Mouse (Mus musculus): ENCODE measurements around the gene 1110059E24Rik. TPM values are rescaled to one million over a fixed set of nuclear protein-coding genes. Genes with fewer than 3 reads are reported as not detected.
"Not testable (repeated sequence)": the region's sequence is repeated elsewhere in the genome, so short reads cannot be mapped to it uniquely, and the experiment has no call there.

Gene 1110059E24Rik
- total RNA-seq, 2 experiments from 2014 or later = 31.6 to 36.4 TPM

DNA sequence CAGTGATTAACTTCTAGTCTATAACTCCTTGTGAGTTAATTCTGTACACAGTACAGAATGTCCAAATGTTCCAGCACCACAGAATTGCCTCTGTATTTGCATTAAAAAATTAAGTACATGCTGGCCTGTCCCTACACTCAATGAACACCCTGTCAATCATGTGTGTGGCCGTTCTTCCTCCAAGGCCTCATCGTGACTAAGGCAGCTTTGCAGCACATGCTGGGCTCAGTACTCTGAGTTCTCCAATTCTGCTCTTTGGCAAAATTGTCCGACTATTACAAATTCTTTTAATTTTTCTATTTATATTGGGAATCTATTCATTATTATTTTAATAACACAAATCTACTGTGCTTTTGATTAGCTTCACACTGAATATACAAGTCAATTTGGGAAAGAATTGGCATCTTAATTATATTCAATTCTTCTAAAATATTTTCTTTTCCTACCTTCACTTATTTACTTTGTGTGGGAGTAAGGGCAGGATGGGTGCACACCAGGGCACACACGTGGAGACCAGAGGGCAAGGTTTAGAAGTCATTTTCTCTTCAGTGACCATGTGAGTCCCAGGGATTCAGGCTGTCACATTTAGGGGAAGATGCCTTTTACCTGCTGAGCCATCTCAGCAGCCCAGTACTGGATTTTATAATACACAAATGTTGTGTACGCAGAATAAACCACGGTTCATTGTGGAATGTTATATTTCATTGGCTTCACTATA is 26.3 kb downstream of the 1110059E24Rik start:
- no peak for DNase-seq

DNA sequence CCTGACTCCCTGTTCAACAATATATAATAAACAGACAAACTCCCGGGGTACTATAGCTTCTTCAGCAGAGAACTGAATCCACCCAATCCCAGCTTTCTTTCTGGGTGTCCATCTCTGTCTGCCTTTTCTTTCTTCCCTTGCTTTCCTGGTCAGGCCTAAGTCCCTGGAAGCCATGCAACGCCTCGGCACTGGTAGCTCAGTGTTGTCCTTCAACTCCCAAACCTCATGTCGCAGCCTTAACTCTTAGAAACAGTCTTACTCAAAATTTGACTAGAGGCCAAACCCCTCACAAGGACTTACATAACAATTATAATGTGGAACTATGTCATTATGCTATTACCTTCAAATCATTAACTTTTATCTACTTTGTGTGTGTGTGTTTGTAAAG is 28.6 kb downstream of the 1110059E24Rik start:
- no peak for DNase-seq

DNA sequence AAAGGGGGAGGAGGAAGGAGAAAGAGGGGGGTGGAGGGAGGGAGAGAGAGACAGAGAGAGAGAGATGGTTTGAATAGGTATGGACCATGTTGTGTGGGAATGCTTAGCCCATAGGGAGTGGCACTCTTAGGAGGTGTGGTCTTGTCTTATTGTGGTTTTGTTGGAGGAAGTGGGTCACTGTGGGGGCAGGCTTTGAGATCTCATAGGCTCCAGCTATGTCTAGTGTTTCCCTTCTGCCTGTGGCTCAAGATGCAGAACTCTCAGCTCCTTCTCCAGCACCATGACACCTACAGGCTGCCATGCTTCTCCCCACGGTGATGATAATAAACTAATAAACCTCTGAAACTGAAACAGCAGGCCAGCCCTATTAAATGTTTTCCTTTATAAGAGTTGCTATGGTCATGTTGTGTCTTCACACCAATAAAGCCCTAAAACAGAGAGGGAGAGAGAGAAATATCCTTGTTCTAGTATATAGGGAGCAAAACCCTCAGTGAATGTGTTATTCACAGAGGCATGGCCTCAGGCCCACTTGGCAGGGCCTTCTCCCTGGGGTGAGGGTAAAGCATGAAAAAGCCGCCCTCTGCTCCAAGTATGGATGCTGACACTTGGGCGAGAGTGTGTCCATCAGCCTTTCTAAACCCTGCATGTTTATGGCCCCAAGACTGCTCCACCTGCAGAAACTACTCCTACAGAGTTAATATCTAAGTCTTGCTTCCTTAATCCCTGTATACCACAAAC is 29.2 kb downstream of the 1110059E24Rik start:
- DNase-seq = peak; percentile 78

DNA sequence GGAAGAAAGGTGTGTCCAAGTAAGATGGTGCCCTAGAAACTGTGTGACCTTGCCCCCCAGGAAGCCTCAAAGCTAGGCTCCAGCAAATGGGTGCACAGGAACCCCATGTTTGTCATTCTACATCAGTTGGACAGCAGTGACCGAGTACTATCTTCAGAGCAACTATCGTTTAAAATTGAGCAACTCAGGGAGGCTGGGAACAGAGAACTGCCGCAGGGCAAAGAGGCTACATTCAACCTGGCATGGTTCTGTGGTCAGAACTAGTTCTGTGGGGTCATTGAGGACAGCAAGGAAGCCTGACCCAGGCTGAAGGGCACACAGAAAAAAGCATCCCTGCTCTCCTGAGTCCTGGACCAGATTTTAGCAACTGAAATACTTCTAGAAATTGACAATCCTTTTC is 37.0 kb downstream of the 1110059E24Rik start:
- no peak for DNase-seq

DNA sequence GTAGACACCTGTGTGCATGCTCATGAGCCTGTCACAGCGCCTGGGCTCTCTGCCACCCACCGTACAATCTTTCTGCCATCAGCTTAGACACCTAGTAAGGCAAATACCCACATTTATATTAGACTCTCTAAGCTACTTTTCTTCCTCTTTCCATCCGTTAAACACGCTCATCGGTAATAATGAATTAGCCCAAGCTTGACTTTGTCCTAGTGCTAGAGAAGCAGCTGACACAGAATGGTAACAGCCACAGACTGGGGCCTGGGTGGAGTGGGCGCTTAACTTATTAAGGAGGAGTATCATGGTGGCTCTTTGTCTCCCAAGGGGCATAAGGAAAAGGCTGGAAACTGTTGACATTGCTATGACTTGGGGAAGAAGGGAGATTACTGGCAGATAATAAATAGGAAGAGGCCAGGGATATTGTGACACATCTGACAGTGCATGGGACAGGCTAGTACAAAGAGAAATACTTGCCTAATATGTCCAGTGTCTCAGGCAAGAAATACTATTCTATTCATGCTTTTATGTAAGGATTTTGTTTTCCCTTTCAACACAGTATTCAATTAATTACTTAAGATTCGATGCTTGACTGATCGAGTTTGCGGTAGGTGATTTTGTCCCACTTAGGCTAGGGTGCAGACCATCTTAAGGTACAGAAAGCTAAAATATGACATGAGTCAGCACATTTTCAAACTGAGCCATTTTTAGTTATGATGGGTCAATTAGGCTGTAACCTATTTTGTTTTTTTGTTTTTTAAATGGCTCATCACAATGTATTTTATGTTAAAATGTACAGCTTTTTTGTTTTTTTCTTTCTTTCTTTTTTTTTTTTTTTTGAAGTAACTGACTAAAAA is 40.8 kb downstream of the 1110059E24Rik start:
- no peak for DNase-seq

DNA sequence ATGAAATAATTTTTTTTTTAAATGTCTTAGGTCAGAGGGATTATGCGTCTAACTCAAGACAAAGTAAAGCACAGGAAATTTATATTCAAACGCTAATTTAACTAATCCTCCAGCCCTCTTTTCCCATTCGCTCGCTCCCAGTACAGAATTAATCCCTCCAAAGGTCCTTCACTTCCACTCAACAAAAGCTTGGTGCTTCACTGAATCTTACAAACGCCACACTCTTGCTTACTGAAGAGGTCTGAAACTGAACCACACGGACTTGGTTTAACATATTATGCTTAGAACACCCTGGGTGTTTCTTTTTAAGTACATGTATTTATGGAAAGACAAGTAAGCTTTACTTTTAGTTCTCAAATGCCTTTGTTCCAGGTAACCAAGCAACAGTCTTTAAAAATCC is 41.5 kb downstream of the 1110059E24Rik start:
- no peak for DNase-seq

DNA sequence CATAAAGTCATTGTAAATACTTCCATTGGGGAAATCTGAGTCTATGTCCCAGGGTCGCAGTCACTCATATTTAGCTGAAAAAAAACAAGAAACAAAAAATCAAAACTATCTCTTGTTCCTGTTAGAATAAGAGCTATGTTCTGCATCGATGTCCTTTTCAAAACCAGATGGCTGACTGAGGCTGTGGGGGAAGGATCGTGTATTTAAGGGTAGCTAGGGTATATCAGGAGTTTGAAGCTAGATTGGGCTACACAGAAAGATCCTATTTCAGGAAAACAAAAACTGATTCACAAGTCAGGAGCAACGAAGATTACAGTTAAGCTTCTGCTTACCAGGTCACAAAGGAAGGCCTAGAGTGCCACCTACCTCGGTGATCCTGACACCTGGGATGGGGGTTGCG is 42.5 kb downstream of the 1110059E24Rik start:
- no peak for DNase-seq

DNA sequence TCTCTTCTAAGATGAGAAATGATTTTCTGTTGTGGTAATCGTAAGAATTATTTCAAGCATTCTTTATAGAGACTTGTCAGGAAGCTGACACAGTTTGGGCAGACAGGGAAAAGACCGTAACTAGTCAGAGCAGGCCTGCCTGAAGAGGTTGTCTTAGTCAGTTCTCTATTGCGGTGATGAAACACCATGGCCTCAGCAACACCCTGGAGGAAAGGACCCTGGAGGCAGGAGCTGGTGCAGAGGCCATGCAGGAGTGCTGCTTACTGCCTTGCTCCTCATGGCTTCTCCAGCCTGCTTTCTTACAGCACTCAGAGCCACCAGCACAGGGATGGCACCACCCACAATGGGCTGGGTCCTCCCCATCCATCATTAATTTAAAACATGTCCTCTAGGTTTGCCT is 47.5 kb downstream of the 1110059E24Rik start:
- DNase-seq = peak; percentile 29

DNA sequence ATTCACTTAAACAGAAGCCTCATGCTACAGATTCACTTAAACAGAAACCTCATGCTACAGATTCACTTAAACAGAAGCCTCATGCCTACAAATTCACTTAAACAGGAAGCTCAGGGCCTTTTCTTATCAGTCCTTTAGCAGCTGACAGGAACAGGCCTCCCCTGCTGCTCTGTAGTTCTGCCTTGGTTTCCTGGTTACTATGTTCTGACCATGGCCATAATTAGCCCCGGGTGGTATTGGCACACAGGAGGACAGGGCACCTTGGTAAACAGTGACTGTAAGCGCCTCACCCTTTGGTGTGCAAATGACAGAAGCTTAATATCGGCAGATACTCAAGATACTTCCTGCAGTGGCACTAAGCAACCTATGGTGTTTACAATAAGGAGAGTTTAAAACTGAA is 48.9 kb downstream of the 1110059E24Rik start:
- no peak for DNase-seq

DNA sequence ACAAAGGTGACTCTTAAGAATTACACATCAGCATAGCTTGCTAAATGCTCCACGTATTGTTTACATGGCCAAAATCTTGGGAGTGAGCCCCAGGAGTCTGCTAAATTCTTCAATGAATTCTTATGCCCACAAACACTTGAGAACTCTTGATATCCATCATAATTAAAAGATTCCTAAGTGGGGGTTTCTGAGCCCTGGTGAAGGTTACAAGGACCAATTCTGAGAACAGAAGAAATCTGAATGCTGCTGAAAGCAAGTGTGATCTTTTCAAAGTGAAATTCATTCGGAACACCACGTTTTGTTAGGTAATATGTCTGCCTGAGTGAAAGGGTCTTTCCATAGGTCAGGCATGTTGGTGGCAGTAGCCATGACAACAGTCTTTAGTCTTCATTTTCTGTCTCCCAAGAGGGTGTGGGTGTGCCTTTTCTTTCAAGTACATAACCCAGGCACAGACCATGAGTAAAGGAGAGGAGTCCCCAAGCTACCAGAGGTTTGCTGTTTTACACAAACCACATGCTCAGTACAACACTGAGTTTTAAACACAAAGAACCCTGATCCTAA is 51.2 kb downstream of the 1110059E24Rik start:
- no peak for DNase-seq

DNA sequence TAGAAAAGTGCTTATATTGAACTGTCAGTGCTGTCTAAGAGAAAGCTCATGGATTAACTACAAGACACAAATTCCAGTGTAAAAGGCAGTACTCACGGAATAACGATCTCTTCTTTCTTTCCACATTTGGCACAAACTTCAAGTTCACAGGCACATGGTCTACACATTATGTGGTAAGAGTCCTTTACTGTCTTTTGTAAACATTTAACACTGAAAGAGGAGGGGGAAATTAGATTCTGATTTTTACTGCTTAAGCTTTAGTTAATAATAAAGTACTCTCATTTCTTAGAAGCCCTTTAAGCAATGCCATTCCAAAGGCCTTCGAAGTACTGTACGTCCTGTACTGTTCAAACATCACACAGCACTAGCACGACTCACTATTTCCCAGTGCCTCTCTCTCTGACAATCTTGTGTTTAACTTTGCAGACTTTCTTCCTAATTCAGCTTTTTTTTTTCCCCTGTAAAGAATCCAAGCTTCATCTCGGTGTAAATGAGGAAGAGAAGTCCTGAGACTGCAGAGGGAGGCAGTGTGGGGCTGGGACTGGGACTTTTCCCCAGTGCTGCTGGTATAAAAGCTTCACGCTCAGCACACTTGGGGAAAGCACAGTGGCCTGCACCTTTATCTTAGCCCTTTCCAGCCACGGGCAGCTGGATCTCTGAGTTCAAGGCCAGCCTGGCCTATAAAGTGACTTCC is 54.0 kb downstream of the 1110059E24Rik start:
- DNase-seq = peak; percentile 17

DNA sequence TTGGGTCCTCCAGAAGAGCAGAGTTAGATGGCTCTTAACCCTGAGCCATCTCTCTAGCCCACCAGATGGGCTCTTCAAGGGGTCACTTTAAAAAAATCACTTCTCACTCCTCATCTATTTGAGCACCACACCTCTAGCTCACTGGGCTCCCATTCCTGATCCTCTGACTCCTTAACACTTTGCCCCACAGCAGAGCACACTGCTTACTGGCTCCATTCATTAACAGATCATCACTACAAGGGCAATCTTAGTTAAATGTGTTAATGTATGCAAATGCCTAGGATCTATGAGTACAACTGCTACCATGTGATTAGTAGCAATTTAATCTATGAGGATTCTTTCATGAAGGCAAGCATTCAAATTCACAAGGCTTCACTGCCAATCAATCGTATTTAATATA is 58.1 kb downstream of the 1110059E24Rik start:
- DNase-seq = no peak

DNA sequence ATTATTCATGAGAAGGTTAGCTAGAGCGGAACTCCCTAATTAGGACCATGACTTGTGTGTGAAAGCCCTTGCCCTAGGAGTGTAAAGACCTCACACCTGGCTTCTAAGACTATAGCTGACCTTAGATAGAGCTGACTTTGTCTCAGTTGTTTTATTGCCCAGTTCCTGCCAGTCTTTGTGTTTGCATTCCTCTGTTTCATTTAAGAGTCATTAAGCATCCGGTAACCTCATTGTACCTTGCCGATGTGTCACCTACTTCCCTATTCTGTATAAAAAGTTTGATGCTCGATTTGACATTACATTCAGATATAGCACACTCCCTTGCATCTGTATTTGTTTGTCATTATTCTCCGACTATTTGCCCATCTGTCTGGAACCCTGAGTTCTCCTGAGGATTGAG is 60.6 kb downstream of the 1110059E24Rik start:
- DNase-seq = not testable (repeated sequence)

DNA sequence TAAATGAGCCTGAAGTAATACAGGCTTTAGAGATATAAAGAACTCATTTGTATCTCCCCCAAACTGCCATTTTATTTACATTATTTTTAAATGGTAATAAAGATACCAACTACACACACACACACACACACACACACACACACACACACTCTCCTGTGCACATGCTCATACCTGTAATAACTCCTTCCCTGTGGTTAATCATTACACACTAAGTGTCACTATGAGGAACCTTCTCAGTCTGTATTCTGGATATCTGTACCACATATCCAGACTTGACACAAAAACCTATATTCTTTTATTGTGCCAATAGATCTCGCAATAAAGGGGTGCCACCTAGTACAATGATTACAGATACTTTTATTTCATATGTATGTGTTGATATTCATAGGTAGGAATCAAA is 62.9 kb downstream of the 1110059E24Rik start:
- DNase-seq = no peak

DNA sequence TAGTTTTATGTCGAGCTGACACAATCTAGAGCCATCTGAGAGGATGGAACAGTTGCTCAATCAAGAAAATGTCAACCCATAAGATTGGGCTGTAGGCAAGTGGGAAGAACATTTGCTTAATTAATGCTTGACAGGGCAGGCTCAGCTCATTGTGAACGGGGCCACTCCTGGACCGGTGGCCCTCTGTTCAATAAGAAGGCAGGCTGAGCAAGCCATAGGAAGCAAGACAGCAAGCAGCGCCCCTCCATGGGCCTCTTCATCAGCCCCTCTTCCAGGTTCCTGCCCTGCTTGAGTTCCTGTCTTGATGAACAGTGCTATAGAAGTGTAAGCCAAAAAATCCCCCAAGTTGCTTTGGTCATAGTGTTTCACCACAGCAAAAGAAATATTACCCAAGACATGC is 65.2 kb downstream of the 1110059E24Rik start:
- no peak for DNase-seq

DNA sequence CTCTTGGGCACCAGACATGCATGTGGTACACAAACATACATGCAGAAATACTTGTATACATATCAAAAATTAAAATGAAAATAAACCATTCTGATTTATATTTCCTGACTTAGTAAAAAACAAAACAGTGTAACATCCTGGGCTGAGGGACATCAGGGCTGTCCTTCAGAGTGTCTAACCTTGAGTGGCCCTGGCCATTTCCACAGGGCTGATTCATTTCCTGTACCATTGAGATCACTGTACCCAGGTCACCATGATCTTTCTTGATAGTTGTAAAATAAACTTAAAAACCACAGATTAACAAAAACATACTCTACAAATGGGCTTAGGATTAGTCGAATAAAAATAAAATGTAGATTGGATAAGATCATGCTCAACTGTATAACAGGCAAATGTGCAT is 66.2 kb downstream of the 1110059E24Rik start:
- DNase-seq = peak; percentile 22

DNA sequence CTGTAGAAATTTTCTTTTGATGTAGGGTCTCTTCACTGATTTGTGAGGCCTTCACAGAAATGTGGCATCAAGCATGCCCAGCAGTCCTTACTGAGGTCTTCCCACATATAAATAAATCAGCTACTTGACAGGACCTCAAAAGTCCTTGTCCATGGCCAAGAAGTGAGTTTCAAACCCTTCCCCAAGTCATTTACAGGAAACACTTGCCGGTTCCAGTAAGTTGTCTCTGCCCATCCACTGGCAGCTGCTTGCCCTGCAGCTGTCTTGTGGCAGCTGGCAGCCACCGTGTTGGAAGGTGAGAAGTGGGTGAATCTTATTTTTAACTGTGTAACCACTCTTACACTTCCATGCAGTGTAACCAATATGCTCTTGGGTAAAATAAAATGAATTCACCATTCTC is 66.9 kb downstream of the 1110059E24Rik start:
- DNase-seq = no peak

DNA sequence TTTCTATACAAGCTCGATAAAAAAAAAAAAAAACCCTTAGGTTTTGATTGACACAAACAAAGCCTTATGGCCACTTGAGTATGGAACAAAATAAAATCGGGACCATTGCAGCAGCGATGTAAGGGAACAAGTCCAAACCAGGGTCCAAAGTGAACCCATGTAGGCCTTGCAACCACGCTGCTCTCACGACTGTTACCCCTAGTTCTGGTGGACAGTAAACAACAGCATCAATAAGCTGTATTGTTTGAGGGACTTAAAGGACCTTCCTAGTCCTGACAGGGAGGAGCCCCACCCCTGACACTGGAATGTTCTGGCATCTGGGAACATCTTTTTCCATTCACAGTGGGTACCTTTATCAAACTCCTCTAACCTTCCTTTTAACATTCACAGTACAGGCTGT is 68.8 kb downstream of the 1110059E24Rik start:
- DNase-seq = no peak

DNA sequence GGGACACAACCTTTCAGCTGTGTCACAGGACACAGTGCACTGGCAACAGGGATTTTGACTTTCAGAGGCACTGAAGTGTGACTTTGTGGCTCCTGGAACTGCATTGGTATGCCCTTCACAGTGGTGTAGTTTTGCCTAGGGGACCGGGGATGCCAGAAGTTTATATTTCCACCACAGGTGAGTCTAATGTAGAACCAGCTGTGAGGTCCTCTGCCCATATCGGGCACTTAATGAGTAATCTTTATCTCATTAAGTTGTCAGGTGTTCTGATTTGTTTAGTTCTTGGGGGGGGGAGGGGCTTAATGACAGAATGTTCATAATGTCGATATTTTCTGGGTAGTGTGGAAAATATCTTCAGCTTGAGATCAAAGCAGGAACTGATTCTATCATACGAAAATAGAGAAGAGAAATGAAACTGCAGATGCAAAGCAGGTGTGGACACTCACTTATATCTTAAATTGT is 69.2 kb downstream of the 1110059E24Rik start:
- no peak for DNase-seq

DNA sequence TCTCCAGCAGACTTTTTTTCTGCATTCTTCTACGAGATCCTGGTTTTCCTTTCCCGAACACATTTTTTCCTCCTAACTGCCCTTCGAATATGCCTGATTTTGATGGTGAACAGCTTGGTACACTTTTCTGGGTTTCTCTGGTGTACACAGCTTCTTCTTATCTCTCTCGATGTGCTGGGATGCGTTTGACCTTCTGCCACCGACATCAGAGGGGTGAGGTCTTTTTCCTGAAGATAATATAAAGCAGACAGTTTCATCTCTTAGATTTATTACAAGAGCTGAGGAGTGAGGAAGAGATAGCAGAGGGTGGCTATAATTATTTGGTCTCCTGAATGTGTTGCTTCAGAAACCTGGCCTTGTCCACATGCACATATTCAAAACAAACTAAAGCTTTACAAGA is 71.4 kb downstream of the 1110059E24Rik start:
- DNase-seq = no peak

DNA sequence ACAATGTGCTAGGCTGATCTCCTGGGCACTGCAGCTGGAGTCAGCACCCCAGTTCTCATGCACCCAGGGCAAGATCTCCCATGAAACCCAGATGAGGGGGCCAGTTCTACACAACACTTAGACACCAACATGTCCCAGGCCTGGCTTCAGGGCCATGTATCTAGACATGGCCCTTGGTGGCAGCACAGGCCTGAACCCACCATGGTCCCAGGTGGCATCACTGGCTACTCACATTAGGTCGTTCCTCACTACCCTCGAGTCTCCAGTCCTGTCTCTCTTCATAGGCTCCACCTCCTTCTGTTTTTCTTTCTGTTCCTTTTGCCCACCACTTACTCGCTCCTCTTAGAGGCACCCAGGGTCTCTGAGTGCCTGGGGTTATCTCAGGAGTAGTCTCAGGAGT is 72.9 kb downstream of the 1110059E24Rik start:
- DNase-seq = no peak

DNA sequence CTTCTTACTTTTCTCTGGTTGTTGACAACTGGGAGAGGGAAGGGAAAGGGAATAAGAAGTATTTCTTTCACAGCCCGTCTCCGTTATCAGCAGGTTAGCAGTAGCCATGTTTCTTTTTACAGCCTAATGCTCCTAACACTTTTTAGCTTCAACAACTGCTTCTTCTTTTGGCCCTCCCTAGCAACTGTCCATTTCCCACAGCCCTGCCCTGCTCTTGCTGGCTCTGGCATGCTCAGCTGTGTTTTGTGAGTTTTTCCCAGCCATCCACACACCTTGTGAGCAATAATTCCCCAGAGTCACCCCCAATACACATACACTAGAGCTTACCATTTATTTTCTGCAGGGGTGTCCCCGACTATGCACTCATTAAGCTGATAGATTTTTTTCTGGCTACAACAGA is 75.3 kb downstream of the 1110059E24Rik start:
- no peak for DNase-seq
